Mouse (Mus musculus) neural tube, embryonic 11.5 days (tissue): ENCODE measurements around the gene Rac2. TPM values are rescaled to one million over a fixed set of nuclear protein-coding genes. Genes with fewer than 3 reads are reported as not detected.

Experiments used
- ATAC-seq: fragments of 200-750 bp; cut with Nextera tagmentation; 2 replicates; pipeline ENCODE4 v1.8.0; 2017; ENCODE audit warnings: moderate number of reproducible peaks, mild to moderate bottlenecking, moderate TSS enrichment, moderate library complexity; ENCODE audit not compliant: insufficient read depth, low FRiP score, low TSS enrichment
- DNase-seq: peaks from one replicate; pipeline ENCODE4 v3.0.0-alpha.2; 2015; ENCODE audit warnings: low spot score
- H3K27ac ChIP-seq: fragments of 300-500 bp; sonication (generic); 2 replicates; pipeline ENCODE4 v1.5.1; 2014; ENCODE audit warnings: low read depth, mild to moderate bottlenecking, low read length
- H3K27me3 ChIP-seq: fragments of 300-500 bp; sonication (generic); 2 replicates; pipeline ENCODE4 v1.6.1; 2014; ENCODE audit warnings: mild to moderate bottlenecking, low read length, mixed read lengths; ENCODE audit not compliant: control insufficient read depth, insufficient read depth
- H3K36me3 ChIP-seq: fragments of 300-500 bp; sonication (generic); 2 replicates; pipeline ENCODE4 v1.6.1; 2014; ENCODE audit warnings: mild to moderate bottlenecking, low read length, moderate library complexity, mixed read lengths; ENCODE audit not compliant: control insufficient read depth, insufficient read depth
- H3K4me1 ChIP-seq: fragments of 300-500 bp; sonication (generic); 2 replicates; pipeline ENCODE4 v1.6.1; 2014; ENCODE audit warnings: low read length, mixed read lengths; ENCODE audit not compliant: control insufficient read depth, insufficient read depth
- H3K4me2 ChIP-seq: fragments of 300-500 bp; sonication (generic); 2 replicates; pipeline ENCODE4 v1.6.1; 2014; ENCODE audit warnings: low read depth, mild to moderate bottlenecking, moderate library complexity
- H3K4me3 ChIP-seq: fragments of 300-500 bp; sonication (generic); 2 replicates; pipeline ENCODE4 v1.5.1; 2014; ENCODE audit warnings: low read depth, low read length
- H3K9ac ChIP-seq: fragments of 300-500 bp; sonication (generic); 2 replicates; pipeline ENCODE4 v1.6.1; 2014; ENCODE audit warnings: mild to moderate bottlenecking, low read length
- H3K9me3 ChIP-seq: fragments of 300-500 bp; sonication (generic); 2 replicates; pipeline ENCODE4 v1.6.1; 2016; ENCODE audit warnings: low read length; ENCODE audit not compliant: control insufficient read depth
- WGBS: fragments of 180-500 bp; shearing (Covaris S2); extraction: QIAGEN DNeasy Blood & Tissue Kit; methylation state at CpG from one replicate; pipeline ENCODE4 v1.1.7; 2014; 5-methylcytosine and 5-hydroxymethylcytosine counted together
- polyA plus RNA-seq: library from polyadenylated mRNA; unstranded; fragments of >200 nt; fragmentation: Nextera tagmentation; extraction: Ambion mirVana; gene quantifications from 2 replicates; pipeline ENCODE4 v1.2.1, GENCODE M21; 2014

The Rac2 gene
- polyA plus RNA-seq, 1 experiment from 2014 or later, result 8.5 TPM

DNA sequence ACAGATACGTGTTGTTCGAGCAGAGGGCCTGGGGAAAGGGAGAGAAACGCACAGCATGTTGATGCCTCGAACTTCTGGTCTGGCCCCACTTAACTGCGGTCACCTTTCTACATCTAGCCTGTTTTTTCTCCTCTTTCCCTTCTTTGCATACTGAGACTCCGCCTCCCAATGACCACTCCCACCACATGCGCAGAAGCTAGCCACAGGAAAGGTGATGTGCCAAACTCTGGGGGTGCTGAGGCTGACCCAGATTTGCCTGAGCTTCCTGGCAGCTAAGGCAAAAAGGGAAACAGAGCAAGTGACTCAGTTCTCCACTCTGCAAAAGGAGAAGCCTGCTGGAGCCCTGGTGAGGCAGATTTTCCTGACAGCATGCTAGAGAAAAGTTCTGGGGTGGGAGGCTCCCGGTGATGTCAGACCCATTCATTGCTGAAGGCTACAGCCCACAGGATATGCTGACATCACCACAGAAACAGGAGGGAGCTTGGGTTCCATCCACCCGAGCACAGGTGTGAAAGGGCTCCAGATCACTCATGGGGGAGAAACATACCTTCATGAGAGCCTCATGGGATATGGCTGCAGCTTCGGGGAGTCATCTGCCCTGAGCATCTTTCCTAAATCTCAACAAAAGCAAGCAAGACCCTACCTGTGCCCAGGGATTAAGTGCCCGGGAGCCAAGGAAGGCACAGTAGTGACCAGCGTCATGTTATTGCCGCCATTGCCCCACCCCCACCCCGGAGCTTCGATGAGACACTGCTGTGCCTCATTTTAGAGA is 19.3 kb upstream of the Rac2 start:
- no peak overlapping the region for H3K27ac ChIP-seq
- no peaks in the 10 kb centered on the region for H3K36me3 ChIP-seq
- no peaks in the 10 kb centered on the region for H3K4me1 ChIP-seq
- DNase-seq, result no peak
- no peak overlapping the region for H3K4me2 ChIP-seq
- H3K9me3 ChIP-seq, result no peaks in the 10 kb centered on the region
- no peak overlapping the region for H3K9ac ChIP-seq
- no peak for ATAC-seq
- WGBS, result 69% methylated on average over 15 of the region's 15 CpGs
- H3K27me3 ChIP-seq, result no peaks in the 10 kb centered on the region
- H3K4me3 ChIP-seq, result no peak overlapping the region

DNA sequence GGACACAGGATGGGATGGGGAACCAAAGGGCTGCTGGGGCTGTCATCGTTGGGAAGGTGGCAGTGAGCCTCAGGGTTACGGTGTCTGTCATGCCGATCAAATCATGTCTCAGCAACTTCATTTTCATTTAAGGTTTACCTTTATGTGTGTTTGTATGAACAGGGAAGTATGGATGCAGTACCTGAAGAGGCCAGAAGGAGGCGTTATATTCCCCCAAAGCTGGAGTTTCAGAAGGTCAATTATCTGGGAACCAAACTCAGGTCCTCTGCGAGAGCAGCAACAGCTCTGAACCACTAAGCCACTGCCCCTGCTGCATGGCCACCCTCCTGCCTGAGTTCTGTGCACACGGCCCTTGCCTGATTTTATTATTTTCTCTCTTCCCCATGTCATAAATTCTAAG is 18.2 kb upstream of the Rac2 start:
- Histone ChIP-seq H3K4me1 (no peaks in the 10 kb centered on the region), H3K4me3 (no peak overlapping the region), H3K27ac (no peak overlapping the region), H3K9ac (no peak overlapping the region), H3K27me3 (no peaks in the 10 kb centered on the region), H3K4me2 (no peak overlapping the region), H3K9me3 (no peaks in the 10 kb centered on the region), H3K36me3 (no peaks in the 10 kb centered on the region)
- 77% methylated on average over 6 of the region's 6 CpGs for WGBS
- ATAC-seq, result no peak
- DNase-seq, result no peak

DNA sequence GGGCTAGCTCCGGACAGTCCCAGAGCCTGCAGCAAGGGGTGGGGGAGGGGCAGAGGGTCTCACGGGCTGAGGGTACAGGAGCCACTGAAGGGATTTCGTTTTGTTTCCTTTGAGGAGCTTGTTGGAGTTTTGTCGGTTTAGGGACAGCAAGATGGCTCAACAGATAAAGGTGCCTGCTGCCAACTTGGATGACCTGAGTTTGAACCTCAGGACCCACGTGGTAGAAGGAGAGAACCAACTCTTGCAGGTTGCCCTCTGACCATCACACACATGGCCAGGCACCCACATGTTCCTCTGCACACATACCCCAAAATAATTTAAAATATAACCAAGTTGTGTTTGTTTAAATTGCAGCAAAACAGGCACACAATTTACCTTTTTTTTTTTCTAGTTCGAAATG is 17.4 kb upstream of the Rac2 start:
- ATAC-seq (no peak), DNase-seq (no peak)
- 79% methylated on average over 6 of the region's 6 CpGs for WGBS
- H3K27ac ChIP-seq, result no peak overlapping the region
- H3K9ac ChIP-seq, result no peak overlapping the region
- no peaks in the 10 kb centered on the region for H3K4me1 ChIP-seq
- H3K4me2 ChIP-seq, result no peak overlapping the region
- no peaks in the 10 kb centered on the region for H3K36me3 ChIP-seq
- no peaks in the 10 kb centered on the region for H3K27me3 ChIP-seq
- H3K4me3 ChIP-seq, result no peak overlapping the region
- no peaks in the 10 kb centered on the region for H3K9me3 ChIP-seq

DNA sequence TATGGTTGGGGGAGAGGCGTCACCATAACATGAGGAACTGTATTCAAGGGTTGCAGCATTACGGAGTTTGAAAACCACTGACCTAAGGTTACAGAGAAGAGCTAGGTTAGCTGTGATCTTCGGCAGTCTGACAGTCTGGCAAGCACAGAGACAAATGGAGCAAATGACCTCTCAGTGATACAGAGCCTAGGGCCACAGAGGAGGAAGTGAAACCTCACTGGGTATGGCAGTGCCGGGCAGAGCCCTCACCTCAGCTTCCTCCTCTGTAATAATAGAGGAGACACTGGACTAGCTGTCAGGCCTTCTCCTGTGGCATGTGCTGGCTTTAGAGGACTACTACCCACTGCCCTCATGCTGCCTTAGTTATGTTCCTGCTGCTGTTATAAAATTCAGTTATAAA is 16.3 kb upstream of the Rac2 start:
- DNase-seq (no peak), ATAC-seq (no peak)
- no peak overlapping the region for H3K27ac ChIP-seq
- 84% methylated on average over 4 of the region's 4 CpGs for WGBS
- H3K4me3 ChIP-seq, result no peak overlapping the region
- H3K4me1 ChIP-seq, result no peaks in the 10 kb centered on the region
- H3K9ac ChIP-seq, result no peak overlapping the region
- H3K27me3 ChIP-seq, result no peaks in the 10 kb centered on the region
- H3K4me2 ChIP-seq, result no peak overlapping the region
- no peaks in the 10 kb centered on the region for H3K36me3 ChIP-seq
- H3K9me3 ChIP-seq, result no peaks in the 10 kb centered on the region

DNA sequence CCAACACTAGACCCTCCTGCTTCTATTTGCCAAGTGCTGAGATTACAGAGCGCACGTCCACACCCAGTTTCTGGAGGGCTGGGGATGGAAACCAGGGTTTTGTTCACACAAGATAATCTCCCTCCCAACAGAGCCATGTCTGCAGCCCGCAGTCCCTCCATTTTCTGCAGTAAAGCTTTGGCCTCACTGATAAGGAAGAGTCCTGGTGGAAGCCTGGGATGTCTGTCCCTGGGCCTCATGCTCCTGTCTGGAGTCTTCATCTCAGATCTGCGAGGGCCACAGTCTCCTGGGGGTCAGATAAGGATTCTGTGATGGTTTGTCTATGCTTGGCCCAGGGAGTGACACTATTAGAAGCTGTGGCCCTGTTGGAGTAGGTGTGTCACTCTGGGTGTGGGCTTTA is 15.5 kb upstream of the Rac2 start:
- Histone ChIP-seq H3K9ac (no peak overlapping the region), H3K4me1 (no peaks in the 10 kb centered on the region), H3K9me3 (no peaks in the 10 kb centered on the region), H3K4me2 (no peak overlapping the region), H3K27me3 (no peaks in the 10 kb centered on the region), H3K4me3 (no peak overlapping the region), H3K27ac (no peak overlapping the region), H3K36me3 (no peaks in the 10 kb centered on the region)
- 87% methylated on average over 4 of the region's 4 CpGs for WGBS
- no peak for DNase-seq
- no peak for ATAC-seq

DNA sequence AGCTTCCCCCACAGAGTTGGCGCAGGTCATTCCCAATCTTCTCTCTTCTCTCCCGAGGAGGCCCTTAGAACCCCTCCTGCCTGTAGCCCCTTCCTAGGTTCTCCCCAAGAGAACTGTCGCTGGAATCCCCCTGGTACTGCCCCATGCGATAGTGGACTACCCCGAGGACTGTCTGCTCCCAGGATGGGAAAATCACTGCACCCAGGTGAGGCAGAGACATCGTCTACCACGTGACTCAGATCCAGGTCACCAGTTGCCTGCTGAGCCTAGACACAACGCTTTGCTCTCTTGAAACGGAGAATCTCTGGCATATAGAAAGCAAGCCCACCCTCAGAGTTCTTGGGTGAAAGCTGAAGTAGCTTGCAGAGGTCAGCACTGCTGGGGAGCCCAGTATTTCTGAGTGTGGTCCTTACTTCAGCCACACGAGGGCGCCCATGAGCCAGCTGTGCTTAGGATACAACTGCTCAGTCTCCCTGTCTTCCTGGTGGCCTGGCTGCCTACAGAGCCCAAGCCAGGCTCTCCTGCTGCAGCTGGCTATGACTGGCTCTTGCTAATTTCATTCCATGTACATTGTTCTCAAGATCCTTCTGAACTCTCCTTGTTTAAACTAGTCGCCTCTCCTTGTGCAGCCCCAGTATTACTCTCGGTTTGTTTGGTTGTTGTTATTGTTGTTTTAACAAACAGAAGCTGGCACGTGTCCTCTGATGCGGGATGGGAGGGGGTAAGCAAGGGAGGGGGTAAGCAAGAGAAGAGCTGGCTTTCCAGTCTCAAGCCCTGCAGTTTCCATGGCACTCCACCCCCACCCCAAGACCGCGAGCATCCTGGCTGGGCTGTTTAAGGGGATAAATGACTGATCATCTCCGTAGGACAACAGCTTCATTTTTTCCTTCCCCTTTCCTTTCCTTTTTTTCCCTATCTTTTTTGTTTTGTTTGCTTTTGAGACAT is 14.7 kb upstream of the Rac2 start:
- Histone ChIP-seq H3K4me3 (no peak overlapping the region), H3K9me3 (no peaks in the 10 kb centered on the region), H3K36me3 (no peaks in the 10 kb centered on the region), H3K4me2 (no peak overlapping the region), H3K4me1 (no peaks in the 10 kb centered on the region), H3K27ac (no peak overlapping the region), H3K9ac (no peak overlapping the region), H3K27me3 (no peaks in the 10 kb centered on the region)
- DNase-seq, result peak; percentile 88
- peak; percentile 48 for ATAC-seq
- WGBS, result 60% methylated on average over 18 of the region's 18 CpGs

DNA sequence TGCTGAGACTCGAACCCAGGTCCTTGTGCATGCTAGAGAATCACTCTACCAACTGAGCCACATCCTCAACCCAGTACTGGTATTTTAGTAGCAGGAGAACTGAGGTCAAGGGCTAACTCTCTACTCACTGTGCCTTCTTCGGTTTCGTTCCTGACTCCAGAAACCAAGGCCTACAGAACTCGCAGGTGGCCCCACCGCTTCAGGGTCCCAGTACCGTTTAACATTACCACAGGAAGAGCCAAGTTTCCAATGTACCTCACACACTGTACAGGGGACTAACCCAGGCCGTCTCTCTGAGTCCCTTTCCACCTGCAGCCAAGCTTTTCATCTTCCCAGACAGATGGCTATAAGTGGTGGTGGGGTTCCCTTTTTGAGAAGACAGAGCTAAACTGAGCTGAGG is 12.8 kb upstream of the Rac2 start:
- Histone ChIP-seq H3K9me3 (no peaks in the 10 kb centered on the region), H3K27ac (no peak overlapping the region), H3K4me3 (no peak overlapping the region), H3K4me1 (no peaks in the 10 kb centered on the region), H3K4me2 (no peak overlapping the region), H3K36me3 (no peaks in the 10 kb centered on the region), H3K27me3 (no peaks in the 10 kb centered on the region), H3K9ac (no peak overlapping the region)
- ATAC-seq (no peak), DNase-seq (no peak)
- 89% methylated on average over 7 of the region's 7 CpGs for WGBS

DNA sequence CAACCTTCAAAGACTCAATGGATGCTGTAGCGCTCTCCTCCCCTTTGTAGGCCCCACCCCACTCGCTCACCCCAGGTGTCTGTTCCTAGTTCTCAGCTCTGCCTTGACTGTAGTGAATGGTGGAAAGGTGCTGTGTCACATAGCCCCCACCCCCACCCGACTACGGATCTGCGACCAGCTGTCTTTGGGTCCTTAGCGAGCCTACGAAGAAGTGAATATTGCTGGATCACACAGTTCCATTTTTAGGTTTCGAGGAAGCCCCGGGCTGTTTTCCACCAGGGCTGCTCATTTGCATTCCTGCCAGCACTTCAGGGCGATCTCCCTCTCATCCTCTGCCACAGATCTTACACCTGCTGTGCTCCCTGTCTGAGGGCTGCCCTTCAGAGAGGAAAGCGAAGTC is 10.8 kb upstream of the Rac2 start:
- H3K36me3 ChIP-seq, result no peaks in the 10 kb centered on the region

More for the DNA sequence above, 10.8 kb upstream of the Rac2 start:
- Histone ChIP-seq H3K9ac (no peak overlapping the region), H3K4me3 (no peak overlapping the region), H3K27ac (no peak overlapping the region), H3K27me3 (no peaks in the 10 kb centered on the region), H3K4me2 (no peak overlapping the region), H3K4me1 (peaks cover 3% of the 10 kb centered on the region; the same call in 1 of the 2 replicates), H3K9me3 (no peaks in the 10 kb centered on the region)
- DNase-seq (no peak), ATAC-seq (no peak)
- 21% methylated on average over 11 of the region's 11 CpGs for whole genome bisulfite sequencing
